Mouse (Mus musculus) neural tube, embryonic 14.5 days (tissue): ENCODE results near the gene Fam126a. TPM values are rescaled to one million over a fixed set of nuclear protein-coding genes. Genes with fewer than 3 reads are reported as not detected.

Source experiments
- ATAC-seq: fragments of 200-750 bp; cut with Nextera tagmentation; 2 replicates; pipeline ENCODE4 v1.8.0; 2017; ENCODE audit warnings: low read depth, mild to moderate bottlenecking, moderate TSS enrichment, moderate library complexity
- H3K27ac ChIP-seq: fragments of 300-500 bp; sonication (generic); 2 replicates; pipeline ENCODE4 v1.5.1; 2014; ENCODE audit warnings: low read depth, mild to moderate bottlenecking, control low read depth, low read length, moderate library complexity, mixed read lengths
- H3K27me3 ChIP-seq: fragments of 300-500 bp; sonication (generic); 2 replicates; pipeline ENCODE4 v1.6.1; 2014; ENCODE audit warnings: low read length; ENCODE audit not compliant: control insufficient read depth, insufficient read depth
- H3K36me3 ChIP-seq: fragments of 300-500 bp; sonication (generic); 2 replicates; pipeline ENCODE4 v1.6.1; 2014; ENCODE audit warnings: low read length, mixed read lengths; ENCODE audit not compliant: control insufficient read depth, insufficient read depth
- H3K4me1 ChIP-seq: fragments of 300-500 bp; sonication (generic); 2 replicates; pipeline ENCODE4 v1.6.1; 2014; ENCODE audit warnings: low read length; ENCODE audit not compliant: control insufficient read depth, insufficient read depth
- H3K4me2 ChIP-seq: fragments of 300-500 bp; sonication (generic); 2 replicates; pipeline ENCODE4 v1.6.1; 2014; ENCODE audit warnings: mild to moderate bottlenecking, low read depth, low read length, control low read depth
- H3K4me3 ChIP-seq: fragments of 300-500 bp; sonication (generic); 2 replicates; pipeline ENCODE4 v1.5.1; 2014; ENCODE audit warnings: low read depth, low read length, control low read depth, mixed read lengths
- H3K9ac ChIP-seq: fragments of 300-500 bp; sonication (generic); replicated peaks from 2 replicates; pipeline ENCODE4 v1.6.1; 2014; ENCODE audit warnings: low read depth, mild to moderate bottlenecking, control low read depth, low read length, mixed read lengths
- H3K9me3 ChIP-seq: fragments of 300-500 bp; sonication (generic); 2 replicates; pipeline ENCODE4 v1.6.1; 2016; ENCODE audit warnings: low read length; ENCODE audit not compliant: control insufficient read depth
- WGBS: fragments of 180-500 bp; shearing (Covaris S2); extraction: QIAGEN DNeasy Blood & Tissue Kit; methylation state at CpG from one replicate; pipeline ENCODE4 v1.1.7; 2014; 5-methylcytosine and 5-hydroxymethylcytosine counted together
- polyA plus RNA-seq: library from polyadenylated mRNA; unstranded; fragments of >200 nt; fragmentation: Nextera tagmentation; extraction: Ambion mirVana; gene quantifications from 2 replicates; pipeline ENCODE4 v1.2.1, GENCODE M21; 2014

Gene Fam126a
- polyA plus RNA-seq, 1 experiment from 2014 or later = 31.1 TPM

GRCm38 (mm10) chr5:24034091-24034490 is 3.6 kb upstream of the Fam126a start:
- no peaks in the 10 kb centered on the region for H3K9me3 ChIP-seq
- H3K27ac ChIP-seq = no peak overlapping the region
- H3K27me3 ChIP-seq = no peaks in the 10 kb centered on the region
- WGBS = 62% methylated on average over 1 of the region's 1 CpGs
- no peak for ATAC-seq
- H3K4me2 ChIP-seq = no peak overlapping the region
- no peak overlapping the region for H3K4me3 ChIP-seq
- H3K4me1 ChIP-seq = 0 out of 2 replicates have a peak, but pooled peaks cover 2% of the 10 kb centered on the region
- no peak overlapping the region for H3K9ac ChIP-seq
- no peaks in the 10 kb centered on the region for H3K36me3 ChIP-seq

GRCm38 (mm10) chr5:24029946-24030578 is 428 bp downstream of the Fam126a start:
- H3K4me2 ChIP-seq = peak overlapping the region; percentile 73
- H3K9me3 ChIP-seq = no peaks in the 10 kb centered on the region
- peaks cover 5% of the 10 kb centered on the region for H3K4me1 ChIP-seq
- no peaks in the 10 kb centered on the region for H3K27me3 ChIP-seq
- H3K36me3 ChIP-seq = no peaks in the 10 kb centered on the region
- WGBS = under 1% methylated on average over 61 of the region's 73 CpGs
- peak overlapping the region; percentile 88 for H3K4me3 ChIP-seq
- peak overlapping the region; percentile 75 for H3K27ac ChIP-seq
- H3K9ac ChIP-seq = peak overlapping the region; percentile 77
- ATAC-seq = peak; percentile 73

- H3K27ac ChIP-seq = no peak overlapping the region; the same call in 1 of the 2 replicates
- H3K27me3 ChIP-seq = no peaks in the 10 kb centered on the region
- H3K4me1 ChIP-seq = peaks cover 5% of the 10 kb centered on the region
- 7% methylated on average over 11 of the region's 11 CpGs for WGBS
- peak overlapping the region; percentile 88 for H3K4me3 ChIP-seq
- peak overlapping the region; percentile 73 for H3K4me2 ChIP-seq
- H3K9me3 ChIP-seq = no peaks in the 10 kb centered on the region
- H3K36me3 ChIP-seq = no peaks in the 10 kb centered on the region
- peak; percentile 58; the same call in 1 of the 2 replicates for ATAC-seq
- H3K9ac ChIP-seq = peak overlapping the region; percentile 77
These were observed 1.1 kb downstream of the Fam126a start for GRCm38 (mm10) chr5:24029331-24029771.

GRCm38 (mm10) chr5:24024957-24025356 is 5.5 kb downstream of the Fam126a start:
- Histone ChIP-seq H3K27me3 (no peaks in the 10 kb centered on the region), H3K4me3 (no peak overlapping the region), H3K36me3 (no peaks in the 10 kb centered on the region), H3K27ac (no peak overlapping the region), H3K4me2 (no peak overlapping the region), H3K9me3 (no peaks in the 10 kb centered on the region), H3K9ac (no peak overlapping the region), H3K4me1 (peaks cover 16% of the 10 kb centered on the region)
- no peak for ATAC-seq
- WGBS = 96% methylated on average over 3 of the region's 3 CpGs

DNA sequence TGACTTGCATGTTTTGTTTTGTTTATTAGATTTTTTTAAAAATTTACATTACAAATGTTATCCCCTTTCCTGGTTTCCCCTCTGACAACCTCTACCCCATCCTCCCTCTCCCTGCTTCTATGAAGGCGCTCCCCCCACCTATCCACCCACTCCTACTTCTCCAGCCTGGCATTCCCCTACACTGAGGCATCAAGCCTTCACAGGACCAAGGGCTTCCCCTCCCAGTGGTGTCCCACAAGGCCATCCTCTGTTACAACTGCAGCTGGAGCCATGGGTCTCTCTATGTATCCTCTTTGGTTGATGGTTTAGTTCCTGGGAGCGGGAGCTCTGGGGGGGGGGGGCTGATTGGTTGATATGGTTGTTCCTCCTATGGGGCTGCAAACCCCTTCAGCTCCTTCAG is 7.3 kb downstream of the Fam126a start:
- 93% methylated on average over 2 of the region's 2 CpGs for WGBS
- no peak overlapping the region for H3K27ac ChIP-seq
- no peak overlapping the region for H3K4me3 ChIP-seq
- H3K9me3 ChIP-seq = no peaks in the 10 kb centered on the region
- H3K9ac ChIP-seq = no peak overlapping the region
- H3K27me3 ChIP-seq = no peaks in the 10 kb centered on the region
- H3K4me2 ChIP-seq = no peak overlapping the region
- no peaks in the 10 kb centered on the region for H3K36me3 ChIP-seq
- ATAC-seq = no peak
- H3K4me1 ChIP-seq = peaks cover 23% of the 10 kb centered on the region

- Histone ChIP-seq H3K4me3 (no peak overlapping the region), H3K9ac (no peak overlapping the region), H3K9me3 (no peaks in the 10 kb centered on the region), H3K4me1 (peaks cover 24% of the 10 kb centered on the region), H3K27me3 (no peaks in the 10 kb centered on the region), H3K4me2 (no peak overlapping the region), H3K36me3 (no peaks in the 10 kb centered on the region), H3K27ac (no peak overlapping the region)
- no peak for ATAC-seq
- 71% methylated on average over 5 of the region's 5 CpGs for WGBS
These were observed 8.8 kb downstream of the Fam126a start for GRCm38 (mm10) chr5:24021683-24022082.

GRCm38 (mm10) chr5:24020380-24020779 is 10.1 kb downstream of the Fam126a start:
- no peaks in the 10 kb centered on the region for H3K27me3 ChIP-seq
- WGBS = 31% methylated on average over 4 of the region's 4 CpGs
- peaks cover 24% of the 10 kb centered on the region for H3K4me1 ChIP-seq
- peak overlapping the region; percentile 73 for H3K27ac ChIP-seq
- no peak overlapping the region for H3K4me2 ChIP-seq
- no peaks in the 10 kb centered on the region for H3K9me3 ChIP-seq
- peak; percentile 28; the same call in 1 of the 2 replicates for ATAC-seq
- H3K36me3 ChIP-seq = no peaks in the 10 kb centered on the region
- H3K4me3 ChIP-seq = no peak overlapping the region
- H3K9ac ChIP-seq = no peak overlapping the region

DNA sequence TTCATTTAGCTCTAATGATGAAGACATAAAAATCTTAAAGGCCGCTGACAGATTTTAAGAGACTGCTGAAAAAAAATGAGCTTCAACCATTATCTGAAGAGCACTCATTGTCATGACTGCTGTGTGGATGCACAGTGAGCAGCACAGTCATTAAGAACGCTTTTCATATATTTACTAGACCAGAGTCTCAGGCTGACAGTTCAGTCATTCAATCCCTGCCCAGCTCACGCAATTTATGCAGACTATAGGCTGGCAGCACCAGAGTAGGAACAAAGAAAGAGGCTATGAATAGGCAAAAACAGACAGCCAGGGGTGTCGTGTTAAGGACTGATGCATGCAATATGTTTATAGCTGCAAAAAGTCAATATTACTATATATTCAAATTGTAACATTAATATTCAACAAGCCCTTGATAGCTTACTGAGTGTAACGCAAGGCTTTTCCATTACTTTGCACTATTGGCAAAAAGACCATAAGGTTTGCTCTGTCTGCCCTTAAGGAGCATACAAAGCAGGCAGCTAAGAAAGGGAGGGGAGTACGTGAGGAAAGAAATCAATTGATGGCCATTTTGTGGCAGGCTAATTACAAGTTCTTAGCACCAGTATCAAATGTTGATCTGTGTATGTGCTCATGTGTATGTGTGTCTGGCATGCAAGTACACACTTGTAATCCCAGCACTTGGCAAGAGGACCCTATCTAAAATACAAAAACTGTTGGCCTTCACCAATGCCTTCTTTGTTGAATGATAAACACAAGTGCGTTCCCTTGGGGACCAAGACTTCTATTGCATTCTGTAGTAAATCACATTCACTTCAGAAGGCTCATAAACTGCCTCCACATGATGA is 10.9 kb downstream of the Fam126a start:
- Histone ChIP-seq H3K4me1 (peaks cover 24% of the 10 kb centered on the region), H3K4me3 (no peak overlapping the region), H3K9me3 (no peaks in the 10 kb centered on the region), H3K4me2 (peak overlapping the region; percentile 9; the same call in 1 of the 2 replicates), H3K36me3 (no peaks in the 10 kb centered on the region), H3K9ac (no peak overlapping the region), H3K27ac (peak overlapping the region; percentile 73), H3K27me3 (no peaks in the 10 kb centered on the region)
- 14% methylated on average over 7 of the region's 7 CpGs for WGBS
- peak; percentile 81 for ATAC-seq
